Mouse (Mus musculus) urinary bladder, postnatal 25 days (tissue): ENCODE results near the gene Spats2l.

Experiments used
- DNase-seq: peaks from one replicate; pipeline ENCODE4 v3.0.0; 2022; ENCODE audit warnings: low spot score

Gene Spats2l

DNA sequence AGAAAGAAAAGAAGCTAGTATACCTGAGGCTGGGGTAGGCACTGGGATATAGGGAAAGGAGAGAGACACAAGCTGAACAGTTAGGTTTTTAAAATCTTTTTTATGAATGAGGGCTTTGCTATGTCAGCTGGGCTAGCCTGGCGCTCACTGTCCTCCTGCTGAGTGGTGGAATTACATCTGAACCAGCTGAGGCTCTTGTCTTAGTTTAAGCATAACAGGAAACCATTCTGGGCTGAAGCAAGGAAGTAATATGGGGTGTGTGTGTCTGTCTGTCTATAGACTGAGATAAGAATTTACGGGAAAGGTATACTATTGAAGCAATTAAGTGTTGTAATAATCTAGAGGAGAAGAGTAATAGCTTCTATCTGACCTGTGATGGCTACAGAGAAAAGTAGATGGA lies 197.6 kb downstream of the Spats2l start:
- no peak for DNase-seq

DNA sequence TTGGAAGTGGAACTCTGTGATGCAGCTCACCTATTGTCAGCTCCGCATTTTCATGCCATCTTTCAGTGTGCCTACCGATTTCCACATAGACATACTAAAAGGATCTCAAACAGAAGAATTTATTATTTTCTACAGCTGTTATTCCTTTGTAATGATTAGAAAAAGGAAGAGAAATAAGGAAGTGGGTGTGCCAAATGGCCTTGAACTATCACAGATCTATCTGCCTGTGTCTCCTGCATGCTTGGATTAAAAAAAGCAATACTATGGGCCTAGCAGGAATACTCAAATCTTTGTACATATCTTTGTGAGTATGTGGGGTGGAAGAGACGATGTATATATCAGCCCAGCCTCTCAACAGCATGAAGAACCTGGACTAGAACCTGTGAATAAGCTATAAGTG lies 202.9 kb downstream of the Spats2l start:
- no peak for DNase-seq

DNA sequence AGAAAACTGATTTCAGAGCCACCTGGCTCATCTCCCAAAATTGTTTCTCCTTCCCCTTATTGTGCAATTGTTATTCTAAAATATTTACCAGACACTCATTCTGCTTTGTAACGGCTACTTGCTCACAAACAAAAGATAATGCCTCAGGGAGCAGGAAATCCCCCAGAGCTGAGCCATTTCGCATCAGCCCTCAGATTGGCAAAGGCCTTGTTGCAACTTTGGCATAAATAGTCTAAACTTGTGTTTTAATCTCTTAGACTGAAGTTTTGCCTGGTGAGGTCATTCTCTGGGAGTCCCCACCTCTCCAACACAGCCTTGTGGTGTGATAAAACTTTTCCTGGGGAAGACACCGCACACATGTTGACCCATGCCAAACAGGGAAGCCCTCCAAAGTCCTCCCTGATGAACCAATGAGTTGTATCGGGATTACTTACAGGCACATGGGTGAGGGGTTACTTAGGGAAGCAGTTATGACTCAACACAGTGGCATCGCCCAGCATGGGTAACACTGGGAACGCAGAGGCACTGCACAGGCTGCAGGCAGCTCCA lies 215.2 kb downstream of the Spats2l start:
- DNase-seq = peak; percentile 5

DNA sequence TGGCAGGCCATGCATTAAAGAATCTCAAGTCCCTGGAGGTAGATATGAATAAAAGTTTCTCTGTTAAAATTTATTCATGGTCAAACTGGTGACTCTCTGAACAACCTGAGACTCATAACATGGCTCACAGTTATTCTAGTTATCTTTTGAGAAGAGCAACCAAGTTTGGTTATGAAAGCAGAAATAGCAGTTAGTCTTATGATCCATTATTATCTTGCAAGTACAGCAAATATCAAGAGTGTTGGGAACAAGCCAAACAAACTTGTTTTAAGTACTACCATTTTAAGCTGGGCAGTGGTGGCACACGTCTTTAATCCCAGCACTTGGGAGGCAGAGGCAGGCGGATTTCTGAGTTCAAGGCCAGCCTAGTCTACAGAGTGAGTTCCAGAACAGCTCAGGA lies 217.3 kb downstream of the Spats2l start:
- DNase-seq = no peak

DNA sequence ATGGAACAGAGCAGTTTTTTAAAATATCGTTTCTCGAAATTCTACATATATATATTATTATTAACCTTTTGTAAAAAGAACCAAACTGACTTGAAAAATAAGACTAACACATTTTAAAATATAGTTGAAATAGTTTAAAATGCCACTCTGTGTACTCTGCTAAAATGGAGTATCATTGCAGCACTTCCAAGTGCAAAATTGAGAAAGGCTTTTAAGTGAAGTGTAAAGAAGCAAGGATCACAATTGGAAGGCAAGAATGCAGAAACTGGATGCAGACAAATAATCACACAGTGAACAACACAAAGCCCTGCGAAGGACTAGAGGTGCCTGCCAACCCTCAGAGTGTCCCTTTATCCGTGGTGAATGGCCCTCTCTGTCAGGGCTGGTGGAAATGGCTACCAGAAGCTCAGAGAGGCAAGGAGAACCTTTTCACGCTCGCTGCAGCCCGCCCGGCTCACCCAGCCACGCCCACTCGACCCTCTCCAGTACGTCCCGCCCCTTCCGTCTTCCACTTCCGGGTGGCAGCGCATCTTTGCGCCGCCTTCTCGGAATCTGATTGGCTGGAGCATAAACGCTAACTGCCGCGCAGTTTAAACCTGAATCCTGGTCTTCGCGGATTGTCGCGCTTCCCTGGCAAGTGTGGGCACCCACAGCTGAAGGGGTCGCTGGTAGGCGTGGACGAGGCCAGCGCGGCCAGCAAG lies 221.6 kb downstream of the Spats2l start, which contains the start of gene Sgo2a:
Gene Sgo2a (plus strand): TSS at position 540 of the 701 bp plus-strand sequence.
- peak; percentile 90 for DNase-seq

DNA sequence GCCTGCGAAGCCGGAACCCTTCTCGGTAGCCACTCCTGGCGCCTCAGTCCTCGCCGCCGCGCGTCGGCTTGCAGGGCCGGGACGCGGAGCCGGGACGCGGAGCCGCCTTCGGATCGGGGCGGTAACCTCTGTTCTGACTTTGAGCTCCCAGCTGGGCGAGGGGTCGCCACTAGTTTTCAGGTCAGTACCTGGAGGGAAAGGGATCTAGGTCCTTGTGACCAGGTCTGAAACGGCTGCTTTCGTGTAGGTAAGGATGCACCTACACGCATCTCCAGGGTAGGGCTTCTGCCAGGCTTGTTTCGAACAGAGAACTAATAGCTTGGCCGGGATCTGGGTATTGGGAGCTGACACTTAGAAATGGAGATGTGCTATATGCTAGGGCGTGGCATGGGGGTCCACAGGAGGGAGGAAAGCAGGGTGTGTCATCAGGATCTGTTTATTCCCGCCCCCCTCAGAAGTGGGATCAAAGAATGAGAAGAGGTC lies 222.2 kb downstream of the Spats2l start:
- no peak for DNase-seq
